Mouse (Mus musculus) CH12.LX (cell line): ENCODE measurements around the gene Rab43. TPM values are rescaled to one million over a fixed set of nuclear protein-coding genes. Genes with fewer than 3 reads are reported as not detected.
A peak's percentile ranks its signal among the peaks of the same experiment; 100 is the strongest.
"Not testable (repeated sequence)": the region's sequence is repeated elsewhere in the genome, so short reads cannot be mapped to it uniquely, and the experiment has no call there.

ENCODE experiments used
- DNase-seq: peaks from one replicate; pipeline ENCODE4 v3.0.0-alpha.2; 2013; ENCODE audit errors: extremely low read depth
- H3K27ac ChIP-seq: 2 replicates; pipeline ENCODE4 v1.5.1; 2012; ENCODE audit warnings: low read depth, mild to moderate bottlenecking, control low read depth, moderate library complexity; ENCODE audit not compliant: insufficient read depth
- H3K27me3 ChIP-seq: replicated peaks from 2 replicates; pipeline ENCODE3; 2012; ENCODE audit warnings: inconsistent platforms
- H3K36me3 ChIP-seq, 2 experiments: replicated peaks in 1 of 2; 2 replicates each; pipeline versions ENCODE3 to v1.6.1; 2012; ENCODE audit warnings: inconsistent platforms in 1 of 2, low read length in 1 of 2, mild to moderate bottlenecking in 1 of 2, mixed read lengths in 1 of 2, moderate library complexity in 1 of 2; ENCODE audit not compliant: control insufficient read depth in 1 of 2, insufficient read depth in 1 of 2
- H3K4me1 ChIP-seq, 2 experiments: 2 replicates each; pipeline ENCODE4 v1.6.1; 2012; ENCODE audit warnings: inconsistent platforms in 1 of 2, moderate library complexity in 1 of 2; ENCODE audit not compliant: insufficient read depth in 2 of 2, control insufficient read depth in 1 of 2
- H3K4me2 ChIP-seq: 2 replicates; pipeline ENCODE4 v1.6.1; 2012; ENCODE audit warnings: low read depth, mild to moderate bottlenecking, control low read depth; ENCODE audit not compliant: poor library complexity, insufficient read depth, severe bottlenecking
- H3K4me3 ChIP-seq, 3 experiments: fragments of 150-350 bp in 1 of 3; sonication (generic) in 1 of 3; replicated peaks in 1 of 3; 2 replicates each; pipeline versions ENCODE3 to v1.5.1; 2011 to 2012; ENCODE audit warnings: low read depth in 2 of 3, low read length in 2 of 3, mild to moderate bottlenecking in 2 of 3, moderate library complexity in 2 of 3, control low read depth in 1 of 3, improper control_type of control experiment in 1 of 3, inconsistent platforms in 1 of 3, mixed read lengths in 1 of 3; ENCODE audit not compliant: poor library complexity in 1 of 3
- H3K79me2 ChIP-seq: replicated peaks from 2 replicates; pipeline ENCODE4 v1.6.1; 2012; ENCODE audit warnings: mild to moderate bottlenecking, moderate library complexity; ENCODE audit not compliant: control insufficient read depth, poor library complexity, insufficient read depth, severe bottlenecking; ENCODE audit errors: extremely low read depth
- H3K9ac ChIP-seq: 2 replicates; pipeline ENCODE4 v1.6.1; 2012; ENCODE audit warnings: low read depth, mild to moderate bottlenecking, control low read depth, moderate library complexity; ENCODE audit not compliant: insufficient read depth
- H3K9me3 ChIP-seq: replicated peaks from 2 replicates; pipeline ENCODE3; 2012; ENCODE audit warnings: low read length, inconsistent platforms, mixed read lengths
- BHLHE40 ChIP-seq: IDR thresholded peaks from 2 replicates; pipeline ENCODE4 v1.6.1; 2011; ENCODE audit warnings: mild to moderate bottlenecking, low read depth, low read length, improper control_type of control experiment
- CHD2 ChIP-seq: IDR thresholded peaks from 2 replicates; pipeline ENCODE4 v1.6.1; 2011; ENCODE audit warnings: low read length, improper control_type of control experiment
- CTCF ChIP-seq, 2 experiments: IDR thresholded peaks in 1 of 2; conservative IDR thresholded peaks in 1 of 2; 2 replicates each; pipeline ENCODE4 v1.5.1; 2011 to 2012; ENCODE audit warnings: low read depth in 2 of 2, low read length in 2 of 2, improper control_type of control experiment in 1 of 2, inconsistent platforms in 1 of 2, mild to moderate bottlenecking in 1 of 2, moderate library complexity in 1 of 2
- ELF1 ChIP-seq: IDR thresholded peaks from 2 replicates; pipeline ENCODE4 v1.6.1; 2014; ENCODE audit warnings: low read depth, mild to moderate bottlenecking, inconsistent platforms, low read length, improper control_type of control experiment
- GABPA ChIP-seq: IDR thresholded peaks from 2 replicates; pipeline ENCODE4 v1.6.1; 2012; ENCODE audit warnings: low read depth, low read length, improper control_type of control experiment, inconsistent platforms; ENCODE audit not compliant: insufficient replicate concordance
- HCFC1 ChIP-seq: IDR thresholded peaks from 2 replicates; pipeline ENCODE4 v1.6.1; 2012; ENCODE audit warnings: low read depth, mild to moderate bottlenecking, inconsistent platforms, low read length, improper control_type of control experiment
- KAT2A ChIP-seq: IDR thresholded peaks from 2 replicates; pipeline ENCODE4 v1.6.1; 2012; ENCODE audit warnings: low read length, improper control_type of control experiment, inconsistent platforms; ENCODE audit not compliant: insufficient replicate concordance
- MAX ChIP-seq: IDR thresholded peaks from 2 replicates; pipeline ENCODE4 v1.6.1; 2011; ENCODE audit warnings: low read length, improper control_type of control experiment
- MEF2A ChIP-seq: IDR thresholded peaks from 2 replicates; pipeline ENCODE4 v1.6.1; 2014; ENCODE audit warnings: low read depth, mild to moderate bottlenecking, inconsistent platforms, low read length, improper control_type of control experiment, borderline replicate concordance
- MYC ChIP-seq: IDR thresholded peaks from 2 replicates; pipeline ENCODE4 v1.6.1; 2011; ENCODE audit warnings: low read depth, mild to moderate bottlenecking, improper control_type of control experiment, low read length
- NELFE ChIP-seq: IDR thresholded peaks from 2 replicates; pipeline ENCODE4 v1.6.1; 2011; ENCODE audit warnings: low read depth, low read length, improper control_type of control experiment
- NRF1 ChIP-seq: IDR thresholded peaks from 2 replicates; pipeline ENCODE4 v1.6.1; 2014; ENCODE audit warnings: low read depth, mild to moderate bottlenecking, inconsistent platforms, low read length, improper control_type of control experiment, moderate library complexity
- PAX5 ChIP-seq: IDR thresholded peaks from 2 replicates; pipeline ENCODE4 v1.6.1; 2012; ENCODE audit warnings: low read length, inconsistent platforms, mixed read lengths
- POLR2AphosphoS2 ChIP-seq: IDR thresholded peaks from 2 replicates; pipeline ENCODE4 v1.6.1; 2011; ENCODE audit warnings: low read depth, low read length, improper control_type of control experiment
- RAD21 ChIP-seq: IDR thresholded peaks from 2 replicates; pipeline ENCODE4 v1.6.1; 2011; ENCODE audit warnings: low read depth, mild to moderate bottlenecking, low read length, improper control_type of control experiment, moderate library complexity
- RCOR1 ChIP-seq: conservative IDR thresholded peaks from 2 replicates; pipeline ENCODE4 v1.6.1; 2012; ENCODE audit warnings: low read depth, mild to moderate bottlenecking, inconsistent platforms, low read length, improper control_type of control experiment
- SMC3 ChIP-seq: IDR thresholded peaks from 2 replicates; pipeline ENCODE4 v1.6.1; 2011; ENCODE audit warnings: low read depth, low read length, improper control_type of control experiment
- TBP ChIP-seq: conservative IDR thresholded peaks from 2 replicates; pipeline ENCODE4 v1.6.1; 2011; ENCODE audit warnings: low read depth, low read length, improper control_type of control experiment
- TCF12 ChIP-seq: IDR thresholded peaks from 2 replicates; pipeline ENCODE4 v1.6.1; 2014; ENCODE audit warnings: low read depth, mild to moderate bottlenecking, inconsistent platforms, low read length, improper control_type of control experiment
- USF1 ChIP-seq: IDR thresholded peaks from 2 replicates; pipeline ENCODE4 v1.6.1; 2014; ENCODE audit warnings: low read depth, mild to moderate bottlenecking, inconsistent platforms, low read length, improper control_type of control experiment
- ZMIZ1 ChIP-seq: IDR thresholded peaks from 2 replicates; pipeline ENCODE4 v1.6.1; 2012; ENCODE audit warnings: low read depth, mild to moderate bottlenecking, inconsistent platforms, low read length, improper control_type of control experiment
- dilution Hi-C: fragments of 300-500 bp; cut with MboI; formaldehyde crosslinking; loops from 2 replicates; pipeline ENCODE4 v1.14.3; 2020; ENCODE audit warnings: low sequenced_read_pairs; ENCODE audit not compliant: extremely low pct_unique_long_range_greater_than_20kb, extremely low pct_ligation_motif_present
- in situ Hi-C: fragments of 300-500 bp; cut with MboI; formaldehyde crosslinking; loops from 3 replicates; pipeline ENCODE4 v1.14.3; 2019; ENCODE audit warnings: low sequenced_read_pairs, low pct_ligation_motif_present, low pct_unique_long_range_greater_than_20kb, mixed read lengths
- polyA plus RNA-seq: library from polyadenylated mRNA; unstranded; fragments of >175 nt; gene quantifications from 2 replicates; pipeline ENCODE4 v1.2.1, GENCODE M21; 2012; ENCODE audit warnings: low read depth; ENCODE audit not compliant: insufficient read length
- total RNA-seq, 2 experiments: library from RNA; depleted of rRNA; stranded (reverse); fragments of 300-350 nt in 1 of 2; fragments of >200 nt in 1 of 2; gene quantifications; 2 replicates each; pipeline ENCODE4 v1.2.3; 2012 to 2014

The Rab43 gene
- total and polyA plus RNA-seq, 3 experiments = 4.3 to 23.4 (median 10.3) TPM

GRCm38 (mm10) chr6:87774466-87774865 is 37.5 kb downstream of the Rab43 start:
- Histone ChIP-seq H3K9ac (no peak overlapping the region), H3K4me2 (no peak overlapping the region), H3K4me3 (no peak overlapping the region), H3K27me3 (no peaks in the 10 kb centered on the region), H3K79me2 (no peaks in the 10 kb centered on the region), H3K27ac (no peak overlapping the region), H3K9me3 (peaks cover 5% of the 10 kb centered on the region), H3K36me3 (no peaks in the 10 kb centered on the region), H3K4me1 (peaks cover 0 to 15% of the 10 kb centered on the region in 2 experiments; a peak in 2 of 4 replicates)
- TF ChIP-seq MYC (no peak), GABPA (no peak), RCOR1 (no peak), KAT2A (no peak), ZMIZ1 (no peak), RAD21 (no peak), NELFE (no peak), NRF1 (no peak), MAX (no peak), MEF2A (no peak)
- in situ Hi-C loops (no loop called here), dilution Hi-C loops (no loop called here)
- DNase-seq = no peak

DNA sequence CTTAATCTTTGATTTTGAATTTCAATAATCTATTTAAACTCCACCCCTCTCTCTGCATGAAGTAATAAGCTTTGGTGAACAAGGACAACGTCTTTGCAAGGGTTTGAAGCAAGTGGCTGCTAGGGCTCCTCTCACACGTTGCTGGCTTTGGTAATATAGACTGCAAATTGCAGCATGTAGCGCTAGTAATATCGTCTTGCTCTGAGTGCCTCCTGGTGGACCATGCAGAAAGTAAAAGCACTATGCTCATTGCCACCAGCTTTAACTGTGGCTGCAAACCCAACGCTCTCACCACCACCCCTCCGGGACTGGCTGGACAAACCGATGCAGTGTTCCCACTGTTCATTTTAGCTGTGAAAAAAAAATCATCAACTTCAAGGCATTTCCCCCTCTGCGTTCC is 41.3 kb downstream of the Rab43 start:
- Histone ChIP-seq H3K79me2 (no peaks in the 10 kb centered on the region), H3K27ac (no peak overlapping the region), H3K9ac (no peak overlapping the region), H3K4me1 (peaks cover 0 to 7% of the 10 kb centered on the region in 2 experiments; a peak in 1 of 4 replicates), H3K36me3 (no peaks in the 10 kb centered on the region), H3K27me3 (no peaks in the 10 kb centered on the region), H3K4me2 (no peak overlapping the region), H3K4me3 (no peak overlapping the region), H3K9me3 (peaks cover 3% of the 10 kb centered on the region)
- peak; percentile 48 for DNase-seq
- dilution Hi-C loops (no loop called here), in situ Hi-C loops (no loop called here)
- TF ChIP-seq USF1 (no peak), RCOR1 (no peak), CHD2 (no peak), CTCF (conservative IDR thresholded peaks at IDR 0.05 in 1 of 2, IDR thresholded peaks at IDR 0.05 in 1 of 2; ENCODE audit: low read depth in 2 of 2, low read length in 2 of 2) (peak in 1 of 2 experiments; percentile 71; a peak in 2 of 4 replicates), BHLHE40 (no peak), MAX (peak; percentile 38; the same call in 1 of the 2 replicates), SMC3 (peak; percentile 64), TCF12 (no peak), PAX5 (no peak), MEF2A (no peak), ELF1 (no peak), RAD21 (peak; percentile 69), POLR2AphosphoS2 (no peak), TBP (no peak), HCFC1 (no peak; the same call in 1 of the 2 replicates), MYC (peak; percentile 70; the same call in 1 of the 2 replicates)

DNA sequence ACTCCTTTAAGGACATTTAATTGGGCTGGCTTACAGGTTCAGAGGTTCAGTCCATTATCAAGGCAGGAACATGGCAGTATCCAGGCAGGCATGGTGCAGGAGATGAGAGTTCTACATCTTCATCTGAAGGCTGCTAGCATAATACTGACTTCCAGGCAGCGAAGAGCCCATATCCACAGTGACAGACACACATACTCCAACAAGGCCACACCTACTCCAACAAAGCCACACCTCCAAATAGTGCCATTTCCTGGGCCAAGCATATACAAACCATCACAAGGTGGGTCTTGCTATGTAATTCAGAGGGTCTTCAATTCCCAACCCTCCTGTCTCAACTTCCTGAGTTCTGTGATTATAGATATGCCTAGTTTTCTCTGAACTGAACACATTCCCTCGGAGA is 47.7 kb downstream of the Rab43 start:
- H3K4me3 ChIP-seq, H3K9me3 ChIP-seq, DNase-seq, H3K4me2 ChIP-seq, H3K36me3 ChIP-seq, H3K27me3 ChIP-seq, H3K4me1 ChIP-seq, H3K27ac ChIP-seq, dilution Hi-C loops, H3K9ac ChIP-seq, in situ Hi-C loops, H3K79me2 ChIP-seq: not testable (repeated sequence)
